Mouse (Mus musculus) intestine, embryonic 14.5 days (tissue): ENCODE data around the gene Sh3bgrl3. TPM values are rescaled to one million over a fixed set of nuclear protein-coding genes. Genes with fewer than 3 reads are reported as not detected.

Source experiments
- ATAC-seq: fragments of 200-750 bp; cut with Nextera tagmentation; replicated peaks from 2 replicates; pipeline ENCODE4 v1.8.0; 2017; ENCODE audit warnings: low read depth, moderate number of reproducible peaks, moderate TSS enrichment, moderate library complexity; ENCODE audit not compliant: low FRiP score, low TSS enrichment
- DNase-seq: peaks from one replicate; pipeline ENCODE4 v3.0.0-alpha.2; 2018; ENCODE audit warnings: low spot score
- H3K27ac ChIP-seq: fragments of 300-500 bp; sonication (generic); 2 replicates; pipeline ENCODE4 v1.5.1; 2014; ENCODE audit warnings: low read depth, mild to moderate bottlenecking, control low read depth
- H3K27me3 ChIP-seq: fragments of 300-500 bp; sonication (generic); replicated peaks from 2 replicates; pipeline ENCODE4 v1.6.1; 2014; ENCODE audit warnings: low read length, control low read depth; ENCODE audit not compliant: control insufficient read depth, insufficient read depth
- H3K36me3 ChIP-seq: fragments of 300-500 bp; sonication (generic); 2 replicates; pipeline ENCODE4 v1.6.1; 2014; ENCODE audit warnings: low read length, control low read depth; ENCODE audit not compliant: control insufficient read depth, insufficient read depth
- H3K4me1 ChIP-seq: fragments of 300-500 bp; sonication (generic); replicated peaks from 2 replicates; pipeline ENCODE4 v1.6.1; 2014; ENCODE audit warnings: low read length, control low read depth, mixed read lengths; ENCODE audit not compliant: control insufficient read depth, insufficient read depth
- H3K4me2 ChIP-seq: fragments of 300-500 bp; sonication (generic); 2 replicates; pipeline ENCODE4 v1.6.1; 2014; ENCODE audit warnings: low read length
- H3K4me3 ChIP-seq: fragments of 300-500 bp; sonication (generic); 2 replicates; pipeline ENCODE4 v1.5.1; 2014; ENCODE audit warnings: low read depth, low read length, control low read depth, mixed read lengths
- H3K9ac ChIP-seq: fragments of 300-500 bp; sonication (generic); 2 replicates; pipeline ENCODE4 v1.6.1; 2014; ENCODE audit warnings: mild to moderate bottlenecking, low read length
- H3K9me3 ChIP-seq: fragments of 300-500 bp; sonication (generic); 2 replicates; pipeline ENCODE4 v1.6.1; 2016; ENCODE audit warnings: low read length, control low read depth; ENCODE audit not compliant: control insufficient read depth
- WGBS: fragments of 180-500 bp; shearing (Covaris S2); extraction: QIAGEN DNeasy Blood & Tissue Kit; methylation state at CpG from one replicate; pipeline ENCODE4 v1.1.7; 2014; 5-methylcytosine and 5-hydroxymethylcytosine counted together
- polyA plus RNA-seq: library from polyadenylated mRNA; unstranded; fragments of >200 nt; fragmentation: Nextera tagmentation; extraction: Ambion mirVana; gene quantifications from 2 replicates; pipeline ENCODE4 v1.2.1, GENCODE M21; 2014

Gene Sh3bgrl3
- polyA plus RNA-seq, 1 experiment from 2014 or later = 393 TPM

- DNase-seq = no peak
Measured at GRCm38 (mm10) chr4:134119644-134120043, 8.9 kb downstream of the Sh3bgrl3 start.

GRCm38 (mm10) chr4:134119042-134119441 is 9.5 kb downstream of the Sh3bgrl3 start:
- Histone ChIP-seq H3K4me1 (peaks cover 3% of the 10 kb centered on the region; the same call in 1 of the 2 replicates), H3K36me3 (no peaks in the 10 kb centered on the region), H3K9me3 (no peaks in the 10 kb centered on the region), H3K4me2 (no peak overlapping the region), H3K9ac (no peak overlapping the region), H3K27me3 (no peaks in the 10 kb centered on the region), H3K27ac (no peak overlapping the region), H3K4me3 (no peak overlapping the region)
- 47% methylated on average over 5 of the region's 5 CpGs for WGBS
- no peak for DNase-seq
- no peak for ATAC-seq

More at GRCm38 (mm10) chr4:134119644-134120043, 8.9 kb downstream of the Sh3bgrl3 start:
- WGBS = 60% methylated on average over 9 of the region's 9 CpGs
- no peaks in the 10 kb centered on the region for H3K36me3 ChIP-seq
- H3K4me3 ChIP-seq = no peak overlapping the region
- H3K9ac ChIP-seq = no peak overlapping the region
- H3K4me2 ChIP-seq = no peak overlapping the region
- no peaks in the 10 kb centered on the region for H3K27me3 ChIP-seq
- no peak overlapping the region for H3K27ac ChIP-seq
- no peak for ATAC-seq
- no peaks in the 10 kb centered on the region for H3K9me3 ChIP-seq
- peaks cover 3% of the 10 kb centered on the region; the same call in 1 of the 2 replicates for H3K4me1 ChIP-seq

GRCm38 (mm10) chr4:134118126-134118800 is 10.3 kb downstream of the Sh3bgrl3 start:
- DNase-seq (no peak), ATAC-seq (no peak)
- H3K4me3 ChIP-seq = no peak overlapping the region
- H3K36me3 ChIP-seq = no peaks in the 10 kb centered on the region
- H3K27me3 ChIP-seq = no peaks in the 10 kb centered on the region
- no peak overlapping the region for H3K9ac ChIP-seq
- H3K27ac ChIP-seq = no peak overlapping the region
- no peaks in the 10 kb centered on the region for H3K9me3 ChIP-seq
- no peak overlapping the region for H3K4me2 ChIP-seq
- 73% methylated on average over 14 of the region's 14 CpGs for WGBS
- peaks cover 6% of the 10 kb centered on the region; the same call in 1 of the 2 replicates for H3K4me1 ChIP-seq

- no peak overlapping the region for H3K4me2 ChIP-seq
- no peak overlapping the region for H3K27ac ChIP-seq
- no peak for ATAC-seq
- no peak for DNase-seq
- no peaks in the 10 kb centered on the region for H3K9me3 ChIP-seq
- no peaks in the 10 kb centered on the region for H3K36me3 ChIP-seq
- H3K4me3 ChIP-seq = no peak overlapping the region
- no peak overlapping the region for H3K9ac ChIP-seq
- H3K27me3 ChIP-seq = no peaks in the 10 kb centered on the region
- 70% methylated on average over 8 of the region's 8 CpGs for WGBS
- peaks cover 8% of the 10 kb centered on the region; the same call in 1 of the 2 replicates for H3K4me1 ChIP-seq
Measured at GRCm38 (mm10) chr4:134117012-134117411, 11.6 kb downstream of the Sh3bgrl3 start.

- Histone ChIP-seq H3K9me3 (no peaks in the 10 kb centered on the region), H3K9ac (no peak overlapping the region), H3K4me1 (peaks cover 8% of the 10 kb centered on the region; the same call in 1 of the 2 replicates), H3K27me3 (no peaks in the 10 kb centered on the region), H3K36me3 (no peaks in the 10 kb centered on the region), H3K27ac (no peak overlapping the region), H3K4me3 (no peak overlapping the region), H3K4me2 (no peak overlapping the region)
- ATAC-seq (no peak), DNase-seq (no peak)
- 60% methylated on average over 2 of the region's 2 CpGs for WGBS
Measured at GRCm38 (mm10) chr4:134116501-134116900, 12.1 kb downstream of the Sh3bgrl3 start.

GRCm38 (mm10) chr4:134115215-134116144 is 13.1 kb downstream of the Sh3bgrl3 start:
- no peak overlapping the region for H3K27ac ChIP-seq
- DNase-seq (no peak), ATAC-seq (0 out of 2 replicates have a peak, but pooled peaks have one; percentile 30)
- no peak overlapping the region for H3K4me2 ChIP-seq
- 76% methylated on average over 16 of the region's 16 CpGs for WGBS
- H3K4me1 ChIP-seq = peaks cover 8% of the 10 kb centered on the region; the same call in 1 of the 2 replicates
- H3K27me3 ChIP-seq = no peaks in the 10 kb centered on the region
- H3K9ac ChIP-seq = no peak overlapping the region
- no peaks in the 10 kb centered on the region for H3K36me3 ChIP-seq
- H3K9me3 ChIP-seq = no peaks in the 10 kb centered on the region
- no peak overlapping the region for H3K4me3 ChIP-seq

GRCm38 (mm10) chr4:134114038-134114437 is 14.6 kb downstream of the Sh3bgrl3 start:
- Histone ChIP-seq H3K36me3 (no peaks in the 10 kb centered on the region), H3K9me3 (no peaks in the 10 kb centered on the region), H3K27ac (no peak overlapping the region), H3K27me3 (no peaks in the 10 kb centered on the region), H3K4me1 (peaks cover 8% of the 10 kb centered on the region; the same call in 1 of the 2 replicates), H3K4me3 (no peak overlapping the region), H3K9ac (no peak overlapping the region), H3K4me2 (no peak overlapping the region)
- 91% methylated on average over 4 of the region's 4 CpGs for WGBS
- ATAC-seq (no peak), DNase-seq (no peak)

- H3K4me3 ChIP-seq = no peak overlapping the region
- ATAC-seq = 0 out of 2 replicates have a peak, but pooled peaks have one; percentile 42
- no peaks in the 10 kb centered on the region for H3K36me3 ChIP-seq
- no peak overlapping the region for H3K9ac ChIP-seq
- no peaks in the 10 kb centered on the region for H3K27me3 ChIP-seq
- no peak overlapping the region for H3K4me2 ChIP-seq
- 58% methylated on average over 10 of the region's 10 CpGs for WGBS
- no peak for DNase-seq
- H3K4me1 ChIP-seq = peaks cover 8% of the 10 kb centered on the region; the same call in 1 of the 2 replicates
- no peak overlapping the region for H3K27ac ChIP-seq
- no peaks in the 10 kb centered on the region for H3K9me3 ChIP-seq
Measured at GRCm38 (mm10) chr4:134113356-134113994, 15.1 kb downstream of the Sh3bgrl3 start.
